In genomic region chr8:79391454-79391853, GRCm38 (mm10) we compare ENCODE assay signal across 16 mouse cellular contexts.
"Had no signal": no experiment of that assay in that cellular context is flagged by ENCODE, and none has a peak within 500 bp of the region (broad histone marks: within the 10 kb centered on the region; RNA-seq: fewer than 3 reads in every experiment).

No protein-coding gene starts in this region.

- H3K9me3 ChIP-seq: limb, embryonic 15.5 days; liver, embryonic 12.5 days; midbrain, embryonic 12.5 days; stomach, embryonic 15.5 days had no signal

- H3K36me3 ChIP-seq: stomach, embryonic 15.5 days had no signal

- H3K27ac ChIP-seq: kidney, postnatal 0 days; limb, embryonic 15.5 days; liver, embryonic 12.5 days; macrophage; midbrain, embryonic 12.5 days; stomach, embryonic 15.5 days had no signal

- H3K4me2 ChIP-seq: limb, embryonic 15.5 days; liver, embryonic 12.5 days; lung, embryonic 14.5 days; midbrain, embryonic 12.5 days; stomach, embryonic 15.5 days had no signal

- DNase-seq: kidney, postnatal 36 days; layer of hippocampus, adult 9-11 months; layer of hippocampus, postnatal 36 days; lung, embryonic 14.5 days; lung, postnatal 10 days; right cerebral cortex, postnatal 14 days; thymus, adult 2 months; thymus, postnatal 25 days had no signal

- H3K27me3 ChIP-seq: limb, embryonic 15.5 days; liver, embryonic 12.5 days; midbrain, embryonic 12.5 days; stomach, embryonic 15.5 days had no signal

- ATAC-seq: liver, embryonic 12.5 days; midbrain, embryonic 16.5 days had no signal

- H3K9ac ChIP-seq: limb, embryonic 15.5 days; liver, embryonic 12.5 days; lung, embryonic 14.5 days; midbrain, embryonic 12.5 days; stomach, embryonic 15.5 days had no signal

- H3K4me3 ChIP-seq: limb, embryonic 15.5 days; liver, embryonic 12.5 days; megakaryocyte, embryonic 14.5 days; midbrain, embryonic 12.5 days; stomach, embryonic 15.5 days had no signal
